Mouse (Mus musculus) A20 (cell line): ENCODE measurements around the gene Mrpl21.

Experiments used
- DNase-seq: peaks from one replicate; pipeline ENCODE4 v3.0.0-alpha.2; 2011; ENCODE audit warnings: low read depth, low spot score

Gene Mrpl21

DNA sequence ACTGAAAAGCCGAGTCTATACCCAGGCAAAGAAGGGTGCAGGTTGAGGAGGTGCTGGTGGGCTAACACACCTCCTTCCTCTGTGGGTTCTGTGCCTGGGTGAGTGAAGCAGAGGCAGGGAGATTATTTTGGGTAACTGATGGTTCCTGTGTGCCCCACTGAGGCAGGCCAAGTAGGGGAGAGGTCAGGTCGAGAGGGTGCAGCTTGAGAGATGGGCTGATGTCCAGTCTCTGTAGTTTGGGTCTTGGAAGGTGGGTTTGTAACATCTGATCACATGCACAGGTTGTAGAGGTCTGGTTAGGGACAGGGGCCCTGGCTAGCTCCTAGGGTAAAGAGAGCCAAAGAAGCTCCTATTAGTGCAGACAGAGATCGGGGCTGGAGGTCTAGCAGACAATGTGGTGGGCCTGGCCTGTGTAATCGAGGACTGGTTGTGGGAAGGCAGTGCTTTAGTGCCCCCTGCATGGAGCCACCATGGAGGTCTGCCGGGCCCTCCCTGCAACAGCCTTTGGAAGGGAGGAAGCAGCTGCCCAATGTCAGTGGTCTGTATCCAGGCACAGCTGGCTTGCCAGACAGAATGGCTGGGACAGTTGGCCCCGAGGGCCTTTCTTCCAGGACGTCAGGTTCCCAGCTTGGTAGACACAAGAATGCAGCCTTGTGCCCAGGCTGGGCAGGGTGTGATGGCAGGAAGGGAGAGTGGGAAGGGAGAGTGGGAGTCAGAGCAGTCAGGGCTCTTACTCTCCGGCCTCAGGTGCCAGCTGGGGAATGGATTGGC lies 54.0 kb downstream of the Mrpl21 start:
- DNase-seq, result no peak

DNA sequence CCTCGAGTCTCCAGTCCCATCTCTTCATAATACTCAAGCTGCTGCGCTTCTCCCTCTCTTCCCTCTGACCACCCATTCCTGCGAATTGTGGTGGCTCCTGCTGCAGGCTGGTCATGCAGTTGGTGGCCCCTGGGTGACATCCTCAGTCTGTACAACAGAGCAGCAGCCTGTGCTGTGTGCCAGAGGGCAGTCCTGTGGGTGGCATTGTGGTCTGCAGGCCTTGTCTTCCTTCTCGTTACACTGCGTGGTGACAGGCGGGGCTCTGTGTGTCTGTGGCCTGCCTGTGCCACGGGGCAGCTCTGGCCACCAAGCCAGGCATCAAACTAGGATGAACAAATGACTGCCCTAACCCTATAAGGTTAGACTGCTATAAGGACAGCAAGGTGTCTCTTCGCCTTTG lies 56.5 kb downstream of the Mrpl21 start:
- DNase-seq, result no peak

- no peak for DNase-seq
Measured at GRCm38 (mm10) chr19:3341021-3341420, 58.3 kb downstream of the Mrpl21 start.
